Mouse (Mus musculus): ENCODE data around the gene Acacb. TPM values are rescaled to one million over a fixed set of nuclear protein-coding genes. Genes with fewer than 3 reads are reported as not detected.

The Acacb gene
- polyA plus RNA-seq, 1 experiment from 2014 or later: 12.1 TPM

DNA sequence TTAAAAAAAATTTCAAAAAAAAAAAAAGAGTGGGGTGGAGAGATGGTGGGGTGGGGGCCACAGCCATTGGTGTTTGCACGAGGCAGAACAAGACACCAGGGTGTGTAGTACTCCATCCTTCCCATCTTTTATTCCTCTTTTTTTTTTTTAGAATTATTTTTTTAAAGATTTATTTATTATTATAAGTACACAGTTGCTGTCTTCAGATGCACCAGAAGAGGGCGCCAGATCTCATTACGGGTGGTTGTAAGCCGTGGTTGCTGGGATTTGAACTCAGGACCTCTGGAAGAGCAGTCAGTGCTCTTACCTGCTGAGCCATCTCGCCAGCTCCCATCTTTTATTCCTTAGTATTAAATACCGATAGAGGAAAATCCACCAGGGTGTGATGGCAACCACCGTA is 27.1 kb downstream of the Acacb start:
- no peak for ATAC-seq (ENCODE audit: insufficient number of reproducible peaks, insufficient read depth, low FRiP score, low read depth)
- Histone ChIP-seq H3K27ac (replicated peaks in 1 of 2; ENCODE audit: control insufficient read depth in 1 of 2, insufficient read depth in 1 of 2, low read depth in 2 of 2, low read length in 2 of 2) (peak overlapping the region; percentile 66 to 68), H3K4me3 (ENCODE audit: control insufficient read depth in 1 of 2, insufficient read depth in 1 of 2, low read depth in 1 of 2, low read length in 2 of 2) (no peak overlapping the region), H3K9ac (ENCODE audit: low read length) (no peak overlapping the region), H3K36me3 (ENCODE audit: control insufficient read depth, insufficient read depth, low read length) (no peaks in the 10 kb centered on the region), H3K4me2 (ENCODE audit: low read length) (no peak overlapping the region), H3K4me1 (ENCODE audit: control insufficient read depth in 2 of 2, insufficient read depth in 2 of 2, low read length in 2 of 2) (peaks cover 16 to 23% of the 10 kb centered on the region in 2 experiments), H3K27me3 (ENCODE audit: control insufficient read depth, insufficient read depth, low read length) (no peaks in the 10 kb centered on the region), H3K9me3 (ENCODE audit: control insufficient read depth, low read length) (no peaks in the 10 kb centered on the region)
- 72% methylated on average over 7 of the region's 7 CpGs for WGBS

DNA sequence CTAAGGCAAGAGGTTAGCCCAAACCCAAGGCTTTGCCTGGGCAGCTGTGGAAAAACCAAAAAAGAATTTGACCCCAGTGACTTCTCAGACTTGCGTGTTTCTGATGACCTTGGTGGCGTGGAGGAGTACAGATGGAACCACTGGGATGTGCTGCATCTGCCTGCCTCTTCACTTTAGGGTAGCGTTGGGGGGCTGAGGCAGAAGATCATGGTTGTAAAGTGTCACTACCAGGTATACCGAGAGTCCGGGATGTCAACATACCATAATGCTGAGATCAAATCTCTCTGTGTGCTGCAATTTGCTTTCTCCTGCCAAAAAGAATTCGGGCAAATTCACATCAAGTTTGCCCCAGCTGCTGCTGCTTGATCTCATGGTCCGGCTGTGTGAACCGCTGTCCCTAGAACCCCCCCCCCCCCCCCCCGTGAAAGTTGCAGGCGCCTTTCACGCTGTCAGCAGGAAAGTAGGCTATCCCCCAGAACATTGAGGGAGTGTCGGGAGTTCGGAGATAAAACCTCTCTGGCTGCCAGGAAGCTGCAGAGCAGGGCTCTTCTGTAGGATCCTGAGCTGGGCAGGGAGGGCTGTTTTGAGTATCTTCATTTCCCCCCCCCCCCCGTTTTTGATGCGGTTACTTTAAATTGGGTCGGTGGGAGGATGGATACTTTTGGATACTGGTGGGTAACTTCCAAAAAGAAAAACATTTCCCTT is 27.7 kb downstream of the Acacb start:
- H3K27me3 ChIP-seq (ENCODE audit: control insufficient read depth, insufficient read depth, low read length): no peaks in the 10 kb centered on the region
- peak overlapping the region; percentile 66 to 68 for H3K27ac ChIP-seq (replicated peaks in 1 of 2; ENCODE audit: control insufficient read depth in 1 of 2, insufficient read depth in 1 of 2, low read depth in 2 of 2, low read length in 2 of 2)
- H3K4me1 ChIP-seq (ENCODE audit: control insufficient read depth in 2 of 2, insufficient read depth in 2 of 2, low read length in 2 of 2): peaks cover 16 to 23% of the 10 kb centered on the region in 2 experiments
- 14% methylated on average over 14 of the region's 16 CpGs for WGBS
- ATAC-seq (ENCODE audit: insufficient number of reproducible peaks, insufficient read depth, low FRiP score, low read depth): no peak
- peak overlapping the region; percentile 25; the same call in 1 of the 2 replicates for H3K9ac ChIP-seq (ENCODE audit: low read length)
- no peaks in the 10 kb centered on the region for H3K9me3 ChIP-seq (ENCODE audit: control insufficient read depth, low read length)
- H3K4me3 ChIP-seq (ENCODE audit: control insufficient read depth in 1 of 2, insufficient read depth in 1 of 2, low read depth in 1 of 2, low read length in 2 of 2): peak overlapping the region; percentile 0 to 9; a peak in 1 of 4 replicates
- H3K36me3 ChIP-seq (ENCODE audit: control insufficient read depth, insufficient read depth, low read length): no peaks in the 10 kb centered on the region
- peak overlapping the region; percentile 79 for H3K4me2 ChIP-seq (ENCODE audit: low read length)

DNA sequence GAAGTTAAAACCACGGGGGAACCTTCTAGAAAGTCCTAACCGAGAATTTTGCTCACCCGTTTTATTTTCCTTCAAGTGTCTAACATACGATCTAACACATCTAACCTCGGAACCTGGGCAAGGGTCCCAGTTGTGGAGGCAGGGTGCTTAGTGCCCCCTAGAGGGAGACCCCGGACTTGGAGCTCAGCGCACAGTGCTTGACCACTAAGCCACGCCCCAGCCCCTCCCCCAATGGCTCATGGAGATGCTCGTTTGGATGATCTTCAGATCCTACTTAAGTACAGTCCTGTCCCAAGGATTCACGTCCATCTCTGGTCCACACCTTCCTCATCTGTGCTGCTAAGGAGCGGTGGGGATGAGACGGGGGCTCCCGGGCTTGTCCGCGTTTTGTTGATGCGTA is 28.3 kb downstream of the Acacb start:
- H3K36me3 ChIP-seq (ENCODE audit: control insufficient read depth, insufficient read depth, low read length): no peaks in the 10 kb centered on the region
- H3K4me2 ChIP-seq (ENCODE audit: low read length): peak overlapping the region; percentile 79
- 0 out of 4 replicates have a peak overlapping the region, but pooled peaks of 1 of the 2 experiments have one; percentile 0 for H3K4me3 ChIP-seq (ENCODE audit: control insufficient read depth in 1 of 2, insufficient read depth in 1 of 2, low read depth in 1 of 2, low read length in 2 of 2)
- H3K27me3 ChIP-seq (ENCODE audit: control insufficient read depth, insufficient read depth, low read length): no peaks in the 10 kb centered on the region
- no peaks in the 10 kb centered on the region for H3K9me3 ChIP-seq (ENCODE audit: control insufficient read depth, low read length)
- H3K27ac ChIP-seq (replicated peaks in 1 of 2; ENCODE audit: control insufficient read depth in 1 of 2, insufficient read depth in 1 of 2, low read depth in 2 of 2, low read length in 2 of 2): peak overlapping the region; percentile 66 to 94
- H3K4me1 ChIP-seq (ENCODE audit: control insufficient read depth in 2 of 2, insufficient read depth in 2 of 2, low read length in 2 of 2): peaks cover 16 to 23% of the 10 kb centered on the region in 2 experiments
- no peak for ATAC-seq (ENCODE audit: insufficient number of reproducible peaks, insufficient read depth, low FRiP score, low read depth)
- 14% methylated on average over 16 of the region's 16 CpGs for WGBS
- H3K9ac ChIP-seq (ENCODE audit: low read length): 0 out of 2 replicates have a peak overlapping the region, but pooled peaks have one; percentile 25

DNA sequence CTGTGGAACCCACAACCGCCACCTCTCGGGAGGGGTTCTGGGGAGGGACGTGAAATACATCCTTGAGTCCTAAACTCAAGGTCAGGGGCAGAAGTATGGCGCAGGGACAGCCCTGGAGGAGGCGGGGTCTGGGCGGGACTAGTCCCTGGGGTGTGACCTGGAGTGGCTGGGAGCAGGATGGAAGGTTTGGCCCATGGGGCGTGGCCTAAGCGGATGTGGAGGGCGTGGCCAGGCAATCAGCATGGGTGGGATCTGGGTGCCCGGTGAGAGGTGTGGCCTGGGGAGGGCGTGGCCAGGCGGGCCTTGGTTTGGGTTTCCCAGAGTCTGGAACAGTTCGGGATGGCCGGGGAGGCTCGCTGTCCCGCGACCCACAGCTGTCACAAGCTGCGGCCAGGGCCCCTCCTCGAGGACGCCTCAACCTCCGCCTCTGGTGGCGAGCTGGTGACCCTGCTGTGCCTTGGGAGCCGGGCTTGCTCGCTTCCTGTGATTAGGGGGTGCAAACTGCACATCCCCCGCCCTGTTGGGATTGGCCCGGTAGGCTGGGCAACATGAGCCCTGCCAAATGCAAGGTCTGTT is 29.3 kb downstream of the Acacb start:
- H3K36me3 ChIP-seq (ENCODE audit: control insufficient read depth, insufficient read depth, low read length): no peaks in the 10 kb centered on the region
- H3K27ac ChIP-seq (replicated peaks in 1 of 2; ENCODE audit: control insufficient read depth in 1 of 2, insufficient read depth in 1 of 2, low read depth in 2 of 2, low read length in 2 of 2): peak overlapping the region; percentile 66 to 94
- H3K4me1 ChIP-seq (ENCODE audit: control insufficient read depth in 2 of 2, insufficient read depth in 2 of 2, low read length in 2 of 2): peaks cover 16 to 23% of the 10 kb centered on the region in 2 experiments
- H3K4me3 ChIP-seq (ENCODE audit: control insufficient read depth in 1 of 2, insufficient read depth in 1 of 2, low read depth in 1 of 2, low read length in 2 of 2): peak overlapping the region; percentile 53 to 75
- H3K9me3 ChIP-seq (ENCODE audit: control insufficient read depth, low read length): no peaks in the 10 kb centered on the region
- no peaks in the 10 kb centered on the region for H3K27me3 ChIP-seq (ENCODE audit: control insufficient read depth, insufficient read depth, low read length)
- peak overlapping the region; percentile 71 for H3K9ac ChIP-seq (ENCODE audit: low read length)
- under 1% methylated on average over 26 of the region's 26 CpGs for WGBS
- peak overlapping the region; percentile 79 for H3K4me2 ChIP-seq (ENCODE audit: low read length)
- ATAC-seq (ENCODE audit: insufficient number of reproducible peaks, insufficient read depth, low FRiP score, low read depth): peak; percentile 96

DNA sequence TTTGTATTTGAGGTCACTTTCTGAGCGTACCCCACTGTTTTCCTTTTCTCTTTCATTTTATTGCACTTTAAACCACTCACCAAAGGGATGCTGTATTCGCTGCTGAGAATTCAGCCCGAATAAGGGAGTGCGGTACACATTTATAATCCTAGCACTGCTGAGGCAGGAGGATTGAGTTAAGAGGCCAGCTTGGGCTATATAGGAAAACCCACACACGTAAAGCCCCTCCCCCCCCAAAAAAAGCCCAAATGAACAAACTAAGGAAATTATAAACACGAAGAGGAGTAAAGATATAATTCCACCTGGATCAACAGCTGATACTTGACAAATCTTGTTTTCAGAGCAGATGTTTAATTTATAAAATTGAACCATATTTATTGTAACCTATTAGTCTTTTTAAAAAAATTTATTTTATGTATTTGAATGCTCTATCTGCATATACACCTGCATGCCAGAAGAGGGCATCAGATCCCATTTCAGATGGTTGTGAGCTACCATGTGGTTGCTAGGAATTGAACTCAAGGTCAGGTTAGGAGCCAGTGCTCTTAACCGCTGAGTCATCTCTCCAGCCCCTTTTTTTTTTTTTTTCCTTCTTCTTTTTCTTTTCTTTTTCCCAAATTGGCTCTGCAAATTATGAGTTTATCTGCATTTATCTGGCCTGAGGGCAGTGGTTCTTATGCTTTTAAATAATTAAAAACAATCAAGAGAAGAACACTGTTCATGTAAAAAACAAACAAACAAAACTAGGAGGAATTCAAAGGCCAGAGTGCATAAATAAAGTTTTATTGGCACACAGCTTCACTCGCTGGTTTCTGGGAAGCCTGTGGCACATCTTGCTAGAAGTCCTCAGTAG is 30.4 kb downstream of the Acacb start:
- Histone ChIP-seq H3K27me3 (ENCODE audit: control insufficient read depth, insufficient read depth, low read length) (no peaks in the 10 kb centered on the region), H3K4me1 (ENCODE audit: control insufficient read depth in 2 of 2, insufficient read depth in 2 of 2, low read length in 2 of 2) (peaks cover 16 to 23% of the 10 kb centered on the region in 2 experiments), H3K9ac (ENCODE audit: low read length) (peak overlapping the region; percentile 71), H3K4me3 (ENCODE audit: control insufficient read depth in 1 of 2, insufficient read depth in 1 of 2, low read depth in 1 of 2, low read length in 2 of 2) (peak overlapping the region in 1 of 2 experiments; percentile 53; a peak in 3 of 4 replicates), H3K27ac (replicated peaks in 1 of 2; ENCODE audit: control insufficient read depth in 1 of 2, insufficient read depth in 1 of 2, low read depth in 2 of 2, low read length in 2 of 2) (peak overlapping the region; percentile 63 to 66; a peak in 2 of 4 replicates), H3K9me3 (ENCODE audit: control insufficient read depth, low read length) (no peaks in the 10 kb centered on the region), H3K36me3 (ENCODE audit: control insufficient read depth, insufficient read depth, low read length) (no peaks in the 10 kb centered on the region), H3K4me2 (ENCODE audit: low read length) (peak overlapping the region; percentile 79)
- 63% methylated on average over 8 of the region's 8 CpGs for WGBS
- no peak for ATAC-seq (ENCODE audit: insufficient number of reproducible peaks, insufficient read depth, low FRiP score, low read depth)

DNA sequence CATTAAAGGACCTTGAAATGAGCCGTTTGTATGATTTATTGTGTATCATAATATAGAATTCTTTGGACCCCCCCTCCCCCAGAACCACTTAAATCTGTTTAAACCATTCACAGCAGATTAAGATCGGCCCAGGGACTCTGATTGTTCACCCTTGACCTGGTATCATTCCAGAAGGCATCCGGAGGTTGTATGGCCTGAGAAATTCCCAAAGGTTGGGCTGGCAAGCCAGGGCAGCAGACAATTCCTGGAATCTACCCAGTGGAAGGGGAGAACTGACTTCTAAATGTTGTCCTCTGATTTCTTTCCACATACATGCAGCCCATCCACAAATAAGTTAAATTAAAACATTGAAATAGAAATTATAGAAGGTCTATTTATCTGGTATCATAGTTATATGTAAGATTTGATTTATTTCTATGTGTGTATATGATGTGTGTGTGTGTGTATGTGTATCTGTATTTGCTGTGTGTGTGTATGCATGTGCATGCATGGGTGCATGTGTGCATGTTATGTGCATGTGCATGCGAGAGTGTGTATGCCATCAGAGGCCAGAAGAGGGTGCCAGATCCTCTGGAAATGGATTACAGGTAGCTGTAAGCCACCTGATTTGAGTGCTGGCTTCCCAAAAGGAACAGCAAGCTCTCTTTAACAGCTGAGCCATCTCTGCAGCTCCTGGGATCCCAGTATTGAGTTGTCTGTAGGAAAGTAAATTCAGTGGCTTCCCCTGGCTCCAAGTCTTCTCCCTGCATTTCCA is 31.8 kb downstream of the Acacb start:
- no peak for ATAC-seq (ENCODE audit: insufficient number of reproducible peaks, insufficient read depth, low FRiP score, low read depth)
- H3K4me2 ChIP-seq (ENCODE audit: low read length): no peak overlapping the region
- peaks cover 14 to 23% of the 10 kb centered on the region in 2 experiments for H3K4me1 ChIP-seq (ENCODE audit: control insufficient read depth in 2 of 2, insufficient read depth in 2 of 2, low read length in 2 of 2)
- H3K36me3 ChIP-seq (ENCODE audit: control insufficient read depth, insufficient read depth, low read length): no peaks in the 10 kb centered on the region
- no peak overlapping the region for H3K27ac ChIP-seq (replicated peaks in 1 of 2; ENCODE audit: control insufficient read depth in 1 of 2, insufficient read depth in 1 of 2, low read depth in 2 of 2, low read length in 2 of 2)
- no peaks in the 10 kb centered on the region for H3K27me3 ChIP-seq (ENCODE audit: control insufficient read depth, insufficient read depth, low read length)
- 82% methylated on average over 4 of the region's 4 CpGs for WGBS
- no peak overlapping the region for H3K4me3 ChIP-seq (ENCODE audit: control insufficient read depth in 1 of 2, insufficient read depth in 1 of 2, low read depth in 1 of 2, low read length in 2 of 2)
- H3K9ac ChIP-seq (ENCODE audit: low read length): no peak overlapping the region
- H3K9me3 ChIP-seq (ENCODE audit: control insufficient read depth, low read length): no peaks in the 10 kb centered on the region

DNA sequence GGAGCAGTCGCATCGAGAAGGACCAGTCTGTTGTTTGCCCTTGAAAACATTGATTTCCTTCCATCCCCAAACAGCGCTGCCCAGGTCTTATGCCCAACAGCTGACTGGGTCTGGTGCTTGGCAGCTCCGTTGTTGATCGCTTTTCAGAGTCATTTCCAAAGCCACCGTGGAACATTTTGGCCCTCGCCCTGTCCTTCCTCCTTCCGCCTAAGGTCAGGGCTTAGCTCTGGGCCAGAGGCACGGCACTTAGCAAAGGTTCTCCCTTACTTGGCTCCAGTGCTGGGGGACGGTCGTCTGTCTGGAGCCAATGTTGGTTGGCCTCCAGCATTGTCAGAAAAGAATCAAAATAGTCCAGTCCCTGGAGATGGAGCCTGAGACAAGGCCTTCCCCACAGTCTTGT is 33.2 kb downstream of the Acacb start:
- Histone ChIP-seq H3K27ac (replicated peaks in 1 of 2; ENCODE audit: control insufficient read depth in 1 of 2, insufficient read depth in 1 of 2, low read depth in 2 of 2, low read length in 2 of 2) (no peak overlapping the region), H3K36me3 (ENCODE audit: control insufficient read depth, insufficient read depth, low read length) (peaks cover 6% of the 10 kb centered on the region; the same call in 1 of the 2 replicates)
- no peak for ATAC-seq (ENCODE audit: insufficient number of reproducible peaks, insufficient read depth, low FRiP score, low read depth)

More for the DNA sequence above, 33.2 kb downstream of the Acacb start:
- 80% methylated on average over 11 of the region's 11 CpGs for whole genome bisulfite sequencing
- no peak overlapping the region for H3K9ac ChIP-seq (ENCODE audit: low read length)
- no peak overlapping the region for H3K4me3 ChIP-seq (ENCODE audit: control insufficient read depth in 1 of 2, insufficient read depth in 1 of 2, low read depth in 1 of 2, low read length in 2 of 2)
- no peaks in the 10 kb centered on the region for H3K27me3 ChIP-seq (ENCODE audit: control insufficient read depth, insufficient read depth, low read length)
- no peaks in the 10 kb centered on the region for H3K9me3 ChIP-seq (ENCODE audit: control insufficient read depth, low read length)
- no peak overlapping the region for H3K4me2 ChIP-seq (ENCODE audit: low read length)
- peaks cover 9 to 13% of the 10 kb centered on the region in 2 experiments for H3K4me1 ChIP-seq (ENCODE audit: control insufficient read depth in 2 of 2, insufficient read depth in 2 of 2, low read length in 2 of 2)
